Mouse (Mus musculus): ENCODE data around the gene Rexo2.

DNA sequence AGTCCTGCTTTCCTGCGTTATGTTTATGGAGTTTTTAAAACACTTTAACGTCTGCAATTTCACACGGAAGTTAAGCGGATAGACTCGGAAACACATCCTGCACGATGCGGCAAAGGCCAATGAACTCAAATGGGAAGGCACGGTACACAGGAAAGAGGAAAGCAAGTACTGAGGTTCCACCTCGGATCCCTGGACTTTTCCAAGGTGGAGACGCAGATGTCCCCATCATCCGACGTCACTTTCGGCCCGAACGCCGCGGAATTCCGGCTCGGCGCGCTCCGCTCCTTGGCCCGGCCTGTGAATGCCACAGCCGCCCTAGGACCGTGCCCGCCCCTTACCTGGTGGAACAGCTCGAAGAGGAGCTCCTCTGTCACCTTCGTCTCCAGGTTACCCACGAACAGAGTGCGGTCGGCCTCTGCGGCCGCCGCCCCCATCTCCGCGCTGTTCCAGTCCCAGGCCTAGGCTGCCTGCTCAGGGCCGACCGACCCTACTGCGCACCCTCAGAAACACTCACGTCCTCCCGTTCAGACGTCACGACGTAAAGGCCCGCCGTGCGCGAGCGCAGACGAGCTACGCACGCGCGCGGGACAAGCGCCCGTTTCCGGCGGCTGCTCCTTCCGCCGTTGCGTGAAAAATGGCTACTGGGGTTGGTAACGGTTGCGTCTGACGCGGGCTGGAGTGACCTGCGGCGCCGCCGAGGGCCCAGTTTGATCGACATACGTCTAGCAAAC lies 14.6 kb upstream of the Rexo2 start, which contains the start of the genes Rbm7 and Gm5617:
- peak; percentile 69; the same call in 1 of the 2 replicates for TF ChIP-seq POLR2A (IDR thresholded peaks at IDR 0.05; ENCODE audit: borderline replicate concordance, extremely low read depth, insufficient read depth, insufficient read length, poor library complexity, severe bottlenecking)
- no peak for TF ChIP-seq CTCF (IDR thresholded peaks at IDR 0.05; ENCODE audit: borderline replicate concordance, extremely low read depth, insufficient read depth, insufficient read length)

Data from brain, embryonic 14.5 days (tissue).